ENCODE assay signal across 8 mouse cellular contexts in the genomic region with DNA sequence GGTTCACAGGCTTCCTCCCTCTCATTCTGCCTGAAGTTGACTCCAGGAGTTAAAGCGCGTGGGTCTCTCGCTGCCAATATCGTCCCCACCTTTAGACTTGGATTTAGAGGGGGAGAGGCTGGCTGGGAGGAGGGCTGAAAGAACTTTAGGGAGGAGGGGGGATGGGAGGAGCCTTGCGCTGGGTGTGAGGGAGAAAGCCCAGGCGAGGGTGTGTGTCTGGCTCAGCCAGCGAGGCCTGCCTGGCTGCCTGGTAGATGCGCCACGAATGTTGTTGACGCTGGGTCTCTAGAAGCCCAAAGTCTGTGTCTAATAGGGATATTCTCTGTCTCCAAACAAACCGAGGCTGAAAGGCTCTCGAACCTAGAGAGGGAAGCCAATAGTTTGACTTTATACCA. TPM values are rescaled to one million over a fixed set of nuclear protein-coding genes. Genes with fewer than 3 reads are reported as not detected.
A peak's percentile ranks its signal among the peaks of the same experiment; 100 is the strongest.
DNase-seq lines count a peak whose midpoint lies in the region; ATAC-seq lines count a peak whose summit lies in the region.

No protein-coding gene starts in this region.

- peaks cover 81% of the 10 kb centered on the region for H3K27me3 ChIP-seq in heart, embryonic 12.5 days (replicated peaks)
- peaks cover 34% of the 10 kb centered on the region for H3K27me3 ChIP-seq in midbrain, embryonic 15.5 days (replicated peaks)

- H3K9ac ChIP-seq in heart, embryonic 12.5 days: no peak overlapping the region
- no peak overlapping the region for H3K9ac ChIP-seq in midbrain, embryonic 15.5 days

- no peaks in the 10 kb centered on the region for H3K36me3 ChIP-seq in heart, embryonic 12.5 days
- no peaks in the 10 kb centered on the region for H3K36me3 ChIP-seq in midbrain, embryonic 15.5 days (replicated peaks)

- H3K9me3 ChIP-seq in heart, embryonic 12.5 days (replicated peaks): no peaks in the 10 kb centered on the region
- H3K9me3 ChIP-seq in midbrain, embryonic 15.5 days: no peaks in the 10 kb centered on the region

- peak overlapping the region; percentile 87 for H3K4me2 ChIP-seq in heart, embryonic 12.5 days
- H3K4me2 ChIP-seq in midbrain, embryonic 15.5 days: peak overlapping the region; percentile 90

- H3K4me1 ChIP-seq in heart, embryonic 12.5 days (replicated peaks): peaks cover 22% of the 10 kb centered on the region
- peaks cover 19% of the 10 kb centered on the region for H3K4me1 ChIP-seq in midbrain, embryonic 15.5 days

- 3% methylated on average over 12 of the region's 12 CpGs for WGBS in heart, embryonic 12.5 days
- WGBS in midbrain, embryonic 15.5 days: 7% methylated on average over 12 of the region's 12 CpGs

- ATAC-seq in common myeloid progenitor, adult 5-6 weeks (replicated peaks; ENCODE audit: low read depth, poor library complexity, severe bottlenecking): 0 out of 2 replicates have a peak, but pooled peaks have one; percentile 19
- no peak for ATAC-seq in heart, embryonic 12.5 days (ENCODE audit: insufficient number of reproducible peaks, low FRiP score)
- peak; percentile 27; the same call in 1 of the 2 replicates for ATAC-seq in midbrain, embryonic 15.5 days (replicated peaks)

- peak; percentile 38 to 51 for DNase-seq in right cerebral cortex, adult 2 months (ENCODE audit: low spot score in 2 of 2)
- no peak for DNase-seq in right cerebral cortex, postnatal 14 days
- DNase-seq in kidney, postnatal 25 days: peak; percentile 60 to 78
- DNase-seq in B cell, adult 2 months: no peak
- no peak for DNase-seq in spleen, postnatal 10 days (ENCODE audit: low spot score in 2 of 2)

- H3K27ac ChIP-seq in heart, embryonic 12.5 days (ENCODE audit: poor library complexity, severe bottlenecking): peak overlapping the region; percentile 28; the same call in 1 of the 2 replicates
- H3K27ac ChIP-seq in midbrain, embryonic 15.5 days: no peak overlapping the region

- H3K4me3 ChIP-seq in heart, embryonic 12.5 days: peak overlapping the region; percentile 64
- 0 out of 2 replicates have a peak overlapping the region, but pooled peaks have one; percentile 51 for H3K4me3 ChIP-seq in midbrain, embryonic 15.5 days

RNA-seq across cellular contexts. Expression of a gene that starts 0.8 kb away (rescaled TPM):
- 1.2 and 3.9 TPM in 2 replicates for total RNA-seq in common myeloid progenitor, adult 5-6 weeks (2017)
- polyA plus RNA-seq in heart, embryonic 12.5 days (2016; fragmentation: Nextera tagmentation; extraction: Ambion mirVana): 12.0 TPM in 2 replicates
- polyA plus RNA-seq in midbrain, embryonic 15.5 days (2015; fragmentation: Nextera tagmentation; extraction: Ambion mirVana): 4.1 and 6.4 TPM in 2 replicates

RNA-seq across cellular contexts. Expression of a gene that starts 12.3 kb away (rescaled TPM):
- total RNA-seq in common myeloid progenitor, adult 5-6 weeks (2017): not detected in 2 replicates
- 0.19 TPM in 1 of 2 replicates, not detected in the other for polyA plus RNA-seq in heart, embryonic 12.5 days (2016; fragmentation: Nextera tagmentation; extraction: Ambion mirVana)
- polyA plus RNA-seq in midbrain, embryonic 15.5 days (2015; fragmentation: Nextera tagmentation; extraction: Ambion mirVana): 0.10 TPM in 1 of 2 replicates, not detected in the other

RNA-seq across cellular contexts. Expression of a gene that starts 21.2 kb away (rescaled TPM):
- 16.8 and 21.0 TPM in 2 replicates for total RNA-seq in common myeloid progenitor, adult 5-6 weeks (2017)
- 46.2 and 48.2 TPM in 2 replicates for polyA plus RNA-seq in heart, embryonic 12.5 days (2016; fragmentation: Nextera tagmentation; extraction: Ambion mirVana)
- 58.5 and 64.0 TPM in 2 replicates for polyA plus RNA-seq in midbrain, embryonic 15.5 days (2015; fragmentation: Nextera tagmentation; extraction: Ambion mirVana)

RNA-seq across cellular contexts. Expression of a gene that starts 26.3 kb away (rescaled TPM):
- 81.3 and 108 TPM in 2 replicates for total RNA-seq in common myeloid progenitor, adult 5-6 weeks (2017)
- polyA plus RNA-seq in heart, embryonic 12.5 days (2016; fragmentation: Nextera tagmentation; extraction: Ambion mirVana): 0.38 and 0.72 TPM in 2 replicates
- 0.98 and 1.1 TPM in 2 replicates for polyA plus RNA-seq in midbrain, embryonic 15.5 days (2015; fragmentation: Nextera tagmentation; extraction: Ambion mirVana)

RNA-seq across cellular contexts. Expression of a gene that starts 38.0 kb away (rescaled TPM):
- total RNA-seq in common myeloid progenitor, adult 5-6 weeks (2017): 24.6 and 39.7 TPM in 2 replicates
- polyA plus RNA-seq in heart, embryonic 12.5 days (2016; fragmentation: Nextera tagmentation; extraction: Ambion mirVana): 24.0 and 26.1 TPM in 2 replicates
- polyA plus RNA-seq in midbrain, embryonic 15.5 days (2015; fragmentation: Nextera tagmentation; extraction: Ambion mirVana): 5.5 and 7.5 TPM in 2 replicates

Comparison
In these comparisons a context has a peak if more than half of its experiments do, and no peak if none do; other contexts are left out.
1. DNase-seq: peak in right cerebral cortex, adult 2 months (2 of 2) and kidney, postnatal 25 days (2 of 2); none in right cerebral cortex, postnatal 14 days (single experiment), B cell, adult 2 months (0 of 2) and spleen, postnatal 10 days (0 of 2).